Mouse (Mus musculus) lung, postnatal 25 days (tissue): ENCODE measurements around the gene P2ry2.

Experiments
- DNase-seq: peaks from one replicate; pipeline ENCODE4 v3.0.0; 2022; ENCODE audit warnings: low spot score

The P2ry2 gene

GRCm38 (mm10) chr7:100984452-100985395 is 27.9 kb downstream of the P2ry2 start:
- peak; percentile 61 for DNase-seq

- DNase-seq = peak; percentile 81
Observed at GRCm38 (mm10) chr7:100979175-100979574, 33.5 kb downstream of the P2ry2 start.

- DNase-seq = no peak
Observed at GRCm38 (mm10) chr7:100978171-100978570, 34.5 kb downstream of the P2ry2 start.

GRCm38 (mm10) chr7:100974135-100974903 is 38.3 kb downstream of the P2ry2 start, which contains the start of gene P2ry6:
P2ry6 (minus strand) TSS chr7:100974649.
- no peak for DNase-seq

GRCm38 (mm10) chr7:100972875-100973274 is 39.8 kb downstream of the P2ry2 start:
- DNase-seq = no peak

- no peak for DNase-seq
Observed at GRCm38 (mm10) chr7:100968874-100969659, 43.6 kb downstream of the P2ry2 start.

- DNase-seq = no peak
Observed at GRCm38 (mm10) chr7:100968376-100968775, 44.3 kb downstream of the P2ry2 start.

GRCm38 (mm10) chr7:100967850-100968249 is 44.8 kb downstream of the P2ry2 start:
- DNase-seq = no peak

- DNase-seq = no peak
Observed at GRCm38 (mm10) chr7:100966014-100966413, 46.7 kb downstream of the P2ry2 start.

- DNase-seq = peak; percentile 33
Observed at GRCm38 (mm10) chr7:100965079-100965478, 47.6 kb downstream of the P2ry2 start.

GRCm38 (mm10) chr7:100964242-100964641 is 48.4 kb downstream of the P2ry2 start:
- DNase-seq = peak; percentile 53

- DNase-seq = no peak
Observed at GRCm38 (mm10) chr7:100963381-100963780, 49.3 kb downstream of the P2ry2 start.

GRCm38 (mm10) chr7:100961146-100961545 is 51.5 kb downstream of the P2ry2 start:
- no peak for DNase-seq

- no peak for DNase-seq
Observed at GRCm38 (mm10) chr7:100960462-100960861, 52.2 kb downstream of the P2ry2 start.

- DNase-seq = no peak
Observed at GRCm38 (mm10) chr7:100958426-100958825, 54.2 kb downstream of the P2ry2 start.

GRCm38 (mm10) chr7:100952686-100953085 is 60.0 kb downstream of the P2ry2 start:
- no peak for DNase-seq

GRCm38 (mm10) chr7:100951903-100952302 is 60.8 kb downstream of the P2ry2 start:
- DNase-seq = peak; percentile 42

GRCm38 (mm10) chr7:100950481-100951010 is 62.1 kb downstream of the P2ry2 start:
- peak; percentile 69 for DNase-seq

GRCm38 (mm10) chr7:100950031-100950430 is 62.6 kb downstream of the P2ry2 start:
- no peak for DNase-seq
